Mouse (Mus musculus): ENCODE measurements around the gene Srgap3.

DNA sequence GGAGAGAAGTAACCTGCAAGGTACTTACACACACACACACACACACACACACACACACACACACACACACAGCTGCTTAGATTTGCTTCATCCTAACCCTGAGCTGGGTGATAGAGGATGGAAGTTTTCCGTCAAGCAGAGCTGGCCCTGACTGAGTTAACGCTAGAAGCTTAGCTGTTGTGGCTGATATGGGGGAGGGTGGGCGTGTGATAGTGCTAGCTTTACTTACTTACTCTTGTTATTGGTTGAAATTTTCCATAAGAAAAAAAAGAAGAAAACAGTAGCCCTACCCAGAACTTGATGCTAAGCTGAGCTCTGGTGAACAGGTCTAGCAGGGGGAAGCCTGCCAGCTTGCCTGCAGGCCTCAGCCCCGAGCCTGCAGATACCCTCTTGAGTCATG, 110.4 kb downstream of the Srgap3 start:
- no peak for TF ChIP-seq POLR2A (IDR thresholded peaks at IDR 0.05; ENCODE audit: insufficient read depth, low read depth, low read length)
- no peak for TF ChIP-seq CTCF (IDR thresholded peaks at IDR 0.05; ENCODE audit: insufficient read depth, low read depth, low read length)
